Mouse (Mus musculus) stomach, embryonic 14.5 days (tissue): ENCODE results near the gene Hist1h2ap. TPM values are rescaled to one million over a fixed set of nuclear protein-coding genes. Genes with fewer than 3 reads are reported as not detected.
"Not testable (repeated sequence)": the region's sequence is repeated elsewhere in the genome, so short reads cannot be mapped to it uniquely, and the experiment has no call there.

Experiments used
- ATAC-seq: fragments of 200-750 bp; cut with Nextera tagmentation; 2 replicates; pipeline ENCODE4 v1.8.0; 2017; ENCODE audit warnings: low read depth, moderate TSS enrichment; ENCODE audit not compliant: insufficient number of reproducible peaks, insufficient read depth, low FRiP score
- H3K27ac ChIP-seq: fragments of 300-500 bp; sonication (generic); 2 replicates; pipeline ENCODE4 v1.5.1; 2014; ENCODE audit warnings: mild to moderate bottlenecking, low read length, moderate library complexity, mixed read lengths
- H3K27me3 ChIP-seq: fragments of 300-500 bp; sonication (generic); 2 replicates; pipeline ENCODE4 v1.6.1; 2014; ENCODE audit warnings: low read length, control low read depth, mixed read lengths; ENCODE audit not compliant: control insufficient read depth, insufficient read depth
- H3K36me3 ChIP-seq: fragments of 300-500 bp; sonication (generic); 2 replicates; pipeline ENCODE4 v1.6.1; 2014; ENCODE audit warnings: mild to moderate bottlenecking, control low read depth, low read length, moderate library complexity, mixed read lengths; ENCODE audit not compliant: control insufficient read depth, insufficient read depth
- H3K4me1 ChIP-seq: fragments of 300-500 bp; sonication (generic); 2 replicates; pipeline ENCODE4 v1.6.1; 2014; ENCODE audit warnings: low read length, control low read depth, mixed read lengths; ENCODE audit not compliant: control insufficient read depth, insufficient read depth
- H3K4me2 ChIP-seq: fragments of 300-500 bp; sonication (generic); replicated peaks from 2 replicates; pipeline ENCODE4 v1.6.1; 2014; ENCODE audit warnings: low read depth, low read length, control low read depth
- H3K4me3 ChIP-seq: fragments of 300-500 bp; sonication (generic); 2 replicates; pipeline ENCODE4 v1.5.1; 2014; ENCODE audit warnings: low read depth, low read length, control low read depth
- H3K9ac ChIP-seq: fragments of 300-500 bp; sonication (generic); replicated peaks from 2 replicates; pipeline ENCODE4 v1.6.1; 2014; ENCODE audit warnings: low read depth, mild to moderate bottlenecking, control low read depth, low read length, moderate library complexity, mixed read lengths
- H3K9me3 ChIP-seq: fragments of 300-500 bp; sonication (generic); 2 replicates; pipeline ENCODE4 v1.6.1; 2016; ENCODE audit warnings: low read depth, low read length, control low read depth; ENCODE audit not compliant: control insufficient read depth
- WGBS: fragments of 180-500 bp; shearing (Covaris S2); extraction: QIAGEN DNeasy Blood & Tissue Kit; methylation state at CpG from one replicate; pipeline ENCODE4 v1.1.7; 2014; 5-methylcytosine and 5-hydroxymethylcytosine counted together
- polyA plus RNA-seq: library from polyadenylated mRNA; unstranded; fragments of >200 nt; fragmentation: Nextera tagmentation; extraction: Ambion mirVana; gene quantifications from 2 replicates; pipeline ENCODE4 v1.2.1, GENCODE M21; 2014

Gene Hist1h2ap
- 3,565 and 4,516 TPM in 2 replicates for polyA plus RNA-seq

DNA sequence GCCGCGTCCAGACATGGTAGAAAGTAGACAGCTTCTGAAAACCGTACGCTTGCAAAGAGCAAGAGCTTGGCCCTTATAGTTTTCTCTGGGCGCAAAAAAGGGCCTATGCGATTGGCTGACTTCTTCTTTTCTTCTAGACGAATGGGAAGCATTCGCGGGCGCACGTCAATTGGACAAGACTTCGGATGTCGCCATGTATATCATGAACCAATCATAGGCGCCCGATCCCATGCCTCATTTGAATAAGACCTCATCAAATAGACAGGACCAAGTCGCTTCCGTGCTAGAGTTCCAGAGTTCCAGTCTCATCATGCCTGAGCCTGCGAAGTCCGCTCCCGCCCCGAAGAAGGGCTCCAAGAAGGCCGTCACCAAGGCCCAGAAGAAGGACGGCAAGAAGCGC, at the start of gene Hist1h2ap, which contains the start of gene Hist1h2br:
TSS of gene Hist1h2ap (minus strand) at position 47 of the 400 bp plus-strand sequence.
TSS of gene Hist1h2br (plus strand) at position 283 of the 400 bp plus-strand sequence.
- H3K27me3 ChIP-seq, H3K27ac ChIP-seq, H3K9ac ChIP-seq, H3K36me3 ChIP-seq, H3K9me3 ChIP-seq, H3K4me1 ChIP-seq, H3K4me2 ChIP-seq, H3K4me3 ChIP-seq: not testable (repeated sequence)
- ATAC-seq = peak; percentile 94
- WGBS = no CpG with 5 or more reads among the region's 24 CpGs

DNA sequence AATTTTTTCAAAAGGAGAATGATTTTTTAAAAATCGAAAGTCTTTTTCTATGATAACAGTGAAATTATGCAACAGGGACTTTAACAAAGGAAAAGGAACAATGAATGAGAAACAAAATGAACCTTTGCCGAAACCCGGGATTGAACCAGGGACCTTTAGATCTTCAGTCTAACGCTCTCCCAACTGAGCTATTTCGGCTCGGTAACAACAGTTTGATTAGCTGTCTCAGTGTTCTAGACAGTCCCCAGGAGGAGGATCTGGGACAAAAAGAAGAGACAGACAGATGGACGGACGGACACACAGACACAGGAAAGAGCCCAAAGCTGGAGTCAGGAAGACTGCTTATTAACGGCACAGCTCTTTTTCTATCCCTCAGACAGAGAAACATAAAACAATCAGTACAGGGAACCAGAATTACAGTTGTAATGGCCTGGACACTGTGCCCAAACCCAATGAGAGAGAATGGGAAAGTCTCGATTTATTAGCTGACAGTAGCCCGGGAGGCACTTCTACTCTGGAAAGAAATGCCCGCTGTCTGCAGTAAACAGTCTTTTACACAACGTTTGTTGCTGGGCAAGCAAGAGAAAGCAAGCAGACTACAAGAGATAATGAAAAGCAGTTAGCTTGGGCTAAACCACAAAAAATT, 49.6 kb upstream of the Hist1h2ap start:
- no peaks in the 10 kb centered on the region for H3K27me3 ChIP-seq
- H3K4me1 ChIP-seq = no peaks in the 10 kb centered on the region
- no peak overlapping the region for H3K27ac ChIP-seq
- H3K36me3 ChIP-seq = no peaks in the 10 kb centered on the region
- 2% methylated on average over 13 of the region's 13 CpGs for WGBS
- no peaks in the 10 kb centered on the region for H3K9me3 ChIP-seq
- ATAC-seq = no peak
- H3K4me2 ChIP-seq = peak overlapping the region; percentile 37
- H3K4me3 ChIP-seq = peak overlapping the region; percentile 25
- 0 out of 2 replicates have a peak overlapping the region, but pooled peaks have one; percentile 0 for H3K9ac ChIP-seq

DNA sequence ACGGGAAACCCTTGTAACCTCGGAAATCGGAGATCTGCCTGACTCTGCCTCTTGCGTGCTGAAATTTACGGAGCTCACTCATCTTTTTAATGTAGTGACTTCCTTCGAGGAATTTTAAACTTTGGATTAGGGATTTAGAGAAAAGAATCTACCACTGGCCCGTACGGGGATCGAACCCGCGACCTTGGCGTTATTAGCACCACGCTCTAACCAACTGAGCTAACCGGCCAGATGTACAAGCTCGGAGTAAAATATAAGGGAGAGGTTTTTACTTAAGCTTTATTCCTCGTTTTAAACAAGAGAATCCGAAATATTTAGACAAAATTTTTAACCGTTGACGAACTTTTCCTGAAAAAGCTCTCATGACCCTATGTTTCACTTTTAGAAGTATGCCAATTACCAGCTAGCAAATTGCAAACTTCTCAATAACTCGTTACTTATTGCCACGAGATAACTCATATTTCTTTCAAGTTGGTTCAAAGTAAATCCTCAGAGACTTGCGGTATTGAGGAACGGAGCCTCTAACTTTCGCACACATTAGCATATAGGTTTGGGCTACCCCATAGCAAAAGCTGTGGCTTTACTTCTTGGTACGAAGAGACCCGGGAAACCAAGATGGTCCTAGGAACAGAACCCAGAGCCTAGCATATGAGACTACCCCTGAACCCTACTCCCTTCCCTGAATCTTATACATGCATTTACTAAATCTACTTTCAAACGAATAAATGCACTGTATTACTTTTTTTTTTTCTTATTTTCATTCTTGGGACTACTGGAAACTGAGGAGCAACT, 48.8 kb upstream of the Hist1h2ap start:
- WGBS = 6% methylated on average over 27 of the region's 27 CpGs
- no peak for ATAC-seq
- H3K9ac ChIP-seq = peak overlapping the region; percentile 2; the same call in 1 of the 2 replicates
- no peaks in the 10 kb centered on the region for H3K9me3 ChIP-seq
- H3K27ac ChIP-seq = no peak overlapping the region
- H3K4me2 ChIP-seq = peak overlapping the region; percentile 37
- no peaks in the 10 kb centered on the region for H3K4me1 ChIP-seq
- H3K27me3 ChIP-seq = no peaks in the 10 kb centered on the region
- H3K4me3 ChIP-seq = peak overlapping the region; percentile 25
- no peaks in the 10 kb centered on the region for H3K36me3 ChIP-seq

DNA sequence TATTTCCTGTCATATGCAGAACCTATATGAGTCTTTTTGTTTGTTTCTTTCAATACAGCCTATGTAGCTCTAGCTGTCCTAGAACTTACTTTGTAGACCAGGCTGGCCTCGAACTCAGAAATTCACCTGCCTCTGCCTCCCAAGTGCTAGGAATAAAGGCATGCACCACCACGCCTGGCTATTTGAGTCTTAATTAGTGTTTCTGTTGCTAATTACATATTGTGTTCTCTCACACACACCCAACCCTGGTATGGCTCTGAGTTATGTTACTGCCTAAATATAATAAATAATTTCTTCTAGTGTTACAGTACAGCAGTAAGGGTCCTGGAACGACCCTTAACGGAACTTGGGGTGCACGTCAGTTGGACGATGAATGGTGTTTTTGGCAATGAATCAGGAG, 47.4 kb upstream of the Hist1h2ap start:
- no peak overlapping the region for H3K4me2 ChIP-seq
- H3K36me3 ChIP-seq = no peaks in the 10 kb centered on the region
- H3K9ac ChIP-seq = no peak overlapping the region
- WGBS = 85% methylated on average over 6 of the region's 6 CpGs
- H3K9me3 ChIP-seq = no peaks in the 10 kb centered on the region
- H3K27ac ChIP-seq = no peak overlapping the region
- H3K4me1 ChIP-seq = no peaks in the 10 kb centered on the region
- no peak for ATAC-seq
- H3K27me3 ChIP-seq = no peaks in the 10 kb centered on the region
- no peak overlapping the region for H3K4me3 ChIP-seq

- ATAC-seq, H3K9ac ChIP-seq, H3K36me3 ChIP-seq, H3K9me3 ChIP-seq, H3K4me2 ChIP-seq, H3K4me1 ChIP-seq, H3K27ac ChIP-seq, H3K4me3 ChIP-seq, H3K27me3 ChIP-seq: not testable (repeated sequence)
- 71% methylated on average over 3 of the region's 3 CpGs for WGBS
These were observed 32.2 kb upstream of the Hist1h2ap start for GRCm38 (mm10) chr13:21865503-21865902.

DNA sequence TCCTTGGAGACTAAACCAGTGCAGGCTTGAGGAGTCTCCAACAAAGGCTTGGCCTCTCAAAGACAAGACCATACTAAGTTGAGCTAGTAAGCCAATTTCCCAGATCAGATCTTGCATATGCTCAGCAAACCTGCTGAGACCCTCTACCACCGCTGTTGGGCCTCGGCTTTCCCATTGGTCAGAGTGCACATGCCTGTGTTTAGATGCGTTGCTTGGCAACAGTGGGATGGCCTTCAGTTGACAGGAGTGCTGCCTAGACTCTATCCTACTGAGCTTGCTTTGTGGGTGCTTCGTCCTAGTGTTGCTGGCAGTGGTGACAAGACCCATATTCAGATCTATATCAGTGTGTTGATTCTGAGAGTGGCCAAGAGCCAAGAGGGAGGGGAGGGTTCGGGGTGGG, 28.3 kb upstream of the Hist1h2ap start:
- Histone ChIP-seq H3K4me2 (no peak overlapping the region), H3K27me3 (no peaks in the 10 kb centered on the region), H3K4me1 (no peaks in the 10 kb centered on the region), H3K27ac (no peak overlapping the region), H3K9ac (no peak overlapping the region), H3K9me3 (no peaks in the 10 kb centered on the region), H3K4me3 (no peak overlapping the region), H3K36me3 (no peaks in the 10 kb centered on the region)
- WGBS = 13% methylated on average over 5 of the region's 5 CpGs
- no peak for ATAC-seq

DNA sequence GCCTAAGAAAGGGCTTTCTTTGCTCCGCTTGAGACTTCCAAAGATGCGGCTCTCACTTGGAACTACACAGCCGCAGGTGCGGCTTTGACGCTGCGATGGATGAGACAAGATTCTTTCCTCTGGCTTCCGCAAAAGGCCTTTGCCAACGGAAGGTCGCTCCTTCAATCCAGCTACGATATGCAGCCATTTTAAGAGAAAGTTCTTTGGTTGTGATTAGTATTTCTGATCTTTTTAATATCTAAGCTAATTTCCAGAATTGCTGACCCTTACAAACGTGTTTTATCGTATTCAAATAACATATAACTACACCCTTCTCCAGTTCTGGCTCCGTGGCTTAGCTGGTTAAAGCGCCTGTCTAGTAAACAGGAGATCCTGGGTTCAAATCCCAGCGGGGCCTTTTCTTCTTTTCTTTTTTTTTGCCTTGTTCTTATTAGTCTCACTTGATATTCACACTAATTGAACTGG, 22.4 kb upstream of the Hist1h2ap start:
- peak overlapping the region; percentile 53 for H3K4me2 ChIP-seq
- H3K27ac ChIP-seq = no peak overlapping the region
- no peaks in the 10 kb centered on the region for H3K36me3 ChIP-seq
- WGBS = 3% methylated on average over 15 of the region's 15 CpGs
- ATAC-seq = no peak
- no peaks in the 10 kb centered on the region for H3K27me3 ChIP-seq
- H3K4me1 ChIP-seq = no peaks in the 10 kb centered on the region
- 0 out of 2 replicates have a peak overlapping the region, but pooled peaks have one; percentile 14 for H3K9ac ChIP-seq
- no peaks in the 10 kb centered on the region for H3K9me3 ChIP-seq
- peak overlapping the region; percentile 37 for H3K4me3 ChIP-seq

DNA sequence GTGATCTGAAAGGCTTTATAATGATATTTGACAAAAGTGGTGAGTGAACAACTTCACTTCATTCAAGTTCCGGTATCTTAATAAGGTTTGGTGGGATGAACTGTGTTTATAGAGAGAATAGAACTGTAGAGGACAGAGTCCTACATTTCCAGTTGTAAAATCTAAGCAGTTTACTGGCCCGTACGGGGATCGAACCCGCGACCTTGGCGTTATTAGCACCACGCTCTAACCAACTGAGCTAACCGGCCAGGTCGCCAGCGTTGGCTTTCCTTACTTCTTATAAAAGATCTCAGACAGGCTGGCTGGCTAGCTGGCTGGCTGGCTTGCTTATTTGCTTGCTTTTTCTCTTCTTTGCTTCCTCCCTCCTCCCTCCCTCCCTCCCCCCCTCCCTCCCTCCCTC, 21.8 kb upstream of the Hist1h2ap start:
- no peak overlapping the region for H3K27ac ChIP-seq
- H3K9me3 ChIP-seq = no peaks in the 10 kb centered on the region
- peak; percentile 69; the same call in 1 of the 2 replicates for ATAC-seq
- no peak overlapping the region for H3K9ac ChIP-seq
- no peaks in the 10 kb centered on the region for H3K36me3 ChIP-seq
- H3K4me2 ChIP-seq = peak overlapping the region; percentile 53; the same call in 1 of the 2 replicates
- WGBS = 5% methylated on average over 11 of the region's 11 CpGs
- no peaks in the 10 kb centered on the region for H3K4me1 ChIP-seq
- peak overlapping the region; percentile 37 for H3K4me3 ChIP-seq
- H3K27me3 ChIP-seq = no peaks in the 10 kb centered on the region
